Mouse (Mus musculus) stomach, embryonic 15.5 days (tissue): ENCODE measurements around the gene Gper1. TPM values are rescaled to one million over a fixed set of nuclear protein-coding genes. Genes with fewer than 3 reads are reported as not detected.

Experiments used
- ATAC-seq: fragments of 200-750 bp; cut with Nextera tagmentation; 2 replicates; pipeline ENCODE4 v1.8.0; 2017; ENCODE audit warnings: low read depth, moderate number of reproducible peaks, moderate TSS enrichment; ENCODE audit not compliant: insufficient read depth, low FRiP score
- H3K27ac ChIP-seq: fragments of 300-500 bp; sonication (generic); 2 replicates; pipeline ENCODE4 v1.5.1; 2015; ENCODE audit warnings: mild to moderate bottlenecking, inconsistent platforms
- H3K27me3 ChIP-seq: fragments of 300-500 bp; sonication (generic); replicated peaks from 2 replicates; pipeline ENCODE4 v1.6.1; 2015; ENCODE audit warnings: inconsistent platforms
- H3K36me3 ChIP-seq: fragments of 300-500 bp; sonication (generic); 2 replicates; pipeline ENCODE4 v1.6.1; 2015; ENCODE audit warnings: inconsistent platforms
- H3K4me1 ChIP-seq: fragments of 300-500 bp; sonication (generic); 2 replicates; pipeline ENCODE4 v1.6.1; 2015; ENCODE audit warnings: inconsistent platforms
- H3K4me2 ChIP-seq: fragments of 300-500 bp; sonication (generic); 2 replicates; pipeline ENCODE4 v1.6.1; 2015; ENCODE audit warnings: mild to moderate bottlenecking, inconsistent platforms
- H3K4me3 ChIP-seq: fragments of 300-500 bp; sonication (generic); replicated peaks from 2 replicates; pipeline ENCODE4 v1.5.1; 2015; ENCODE audit warnings: inconsistent platforms
- H3K9ac ChIP-seq: fragments of 300-500 bp; sonication (generic); 2 replicates; pipeline ENCODE4 v1.6.1; 2015; ENCODE audit warnings: inconsistent platforms
- H3K9me3 ChIP-seq: fragments of 300-500 bp; sonication (generic); 2 replicates; pipeline ENCODE4 v1.6.1; 2016; ENCODE audit warnings: inconsistent platforms
- WGBS: fragments of 180-500 bp; shearing (Covaris S2); methylation state at CpG from one replicate; pipeline ENCODE4 v1.1.7; 2015; 5-methylcytosine and 5-hydroxymethylcytosine counted together
- polyA plus RNA-seq: library from polyadenylated mRNA; unstranded; fragments of >200 nt; fragmentation: Nextera tagmentation; extraction: Ambion mirVana; gene quantifications from 2 replicates; pipeline ENCODE4 v1.2.1, GENCODE M21; 2015

The Gper1 gene
- polyA plus RNA-seq, 1 experiment from 2014 or later: 2.7 TPM

DNA sequence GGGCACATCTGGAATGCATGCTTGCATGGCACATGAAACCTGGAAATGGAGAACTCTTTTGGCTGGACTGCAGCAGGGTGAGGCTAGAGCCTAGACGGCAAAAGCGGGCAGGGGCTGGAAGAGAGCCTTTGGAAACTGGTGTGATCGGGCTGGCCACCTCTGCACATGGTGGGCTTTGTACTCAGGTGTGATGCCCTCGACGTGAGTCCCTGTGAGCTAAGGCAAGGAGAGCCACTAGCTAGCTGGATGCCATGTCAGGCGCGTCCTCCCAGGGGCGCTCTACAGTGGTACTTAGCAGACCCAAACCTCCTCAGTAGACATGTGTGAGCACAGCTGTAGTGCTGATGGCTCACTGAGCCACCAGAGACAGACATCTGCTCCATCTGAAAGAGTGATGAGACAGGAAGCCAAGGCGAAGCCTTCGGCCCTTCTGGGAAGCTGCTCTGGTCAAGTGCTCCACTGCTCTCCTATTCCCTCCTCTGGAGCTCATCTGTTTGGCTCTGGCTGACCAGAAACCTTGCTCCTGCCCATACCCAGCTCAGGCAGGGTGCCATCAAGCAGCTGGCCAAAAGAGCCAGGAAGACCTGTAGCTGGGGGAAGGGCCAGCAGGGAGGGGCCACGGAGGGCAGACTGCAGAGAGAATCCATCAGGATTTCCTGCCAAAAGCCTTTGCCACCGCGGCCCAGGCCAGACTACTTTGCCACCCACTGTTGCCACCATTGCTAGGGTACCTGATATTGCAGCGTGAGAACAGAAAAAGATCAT is 15.6 kb upstream of the Gper1 start:
- H3K4me3 ChIP-seq: no peak overlapping the region
- H3K9me3 ChIP-seq: no peaks in the 10 kb centered on the region
- 84% methylated on average over 14 of the region's 14 CpGs for WGBS
- no peak overlapping the region for H3K9ac ChIP-seq
- peaks cover 7% of the 10 kb centered on the region; the same call in 1 of the 2 replicates for H3K4me1 ChIP-seq
- H3K27me3 ChIP-seq: no peaks in the 10 kb centered on the region
- H3K27ac ChIP-seq: no peak overlapping the region
- no peak overlapping the region for H3K4me2 ChIP-seq
- no peak for ATAC-seq
- H3K36me3 ChIP-seq: no peaks in the 10 kb centered on the region

DNA sequence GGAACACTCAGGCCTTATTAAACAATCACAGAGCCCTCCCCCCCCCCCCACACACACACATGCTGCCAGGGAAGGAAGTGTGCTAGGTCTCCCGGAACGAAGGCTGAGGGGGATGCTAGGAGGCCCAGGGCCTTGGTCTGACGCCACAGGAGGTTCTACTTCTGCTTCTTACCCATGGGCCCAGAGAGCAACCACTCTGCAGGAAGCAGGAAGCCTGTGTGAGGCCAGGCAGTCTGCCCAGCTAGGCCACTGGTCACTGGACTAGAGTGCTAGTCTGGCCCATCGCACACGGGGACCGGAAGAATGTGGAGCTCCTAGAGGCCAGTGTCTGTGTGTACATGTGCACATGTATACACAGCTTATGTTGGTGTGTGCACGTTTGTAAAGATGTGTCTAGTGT is 14.4 kb upstream of the Gper1 start:
- Histone ChIP-seq H3K27ac (no peak overlapping the region), H3K9ac (no peak overlapping the region), H3K4me2 (no peak overlapping the region), H3K36me3 (no peaks in the 10 kb centered on the region), H3K27me3 (no peaks in the 10 kb centered on the region), H3K9me3 (no peaks in the 10 kb centered on the region), H3K4me3 (no peak overlapping the region), H3K4me1 (peaks cover 7% of the 10 kb centered on the region; the same call in 1 of the 2 replicates)
- ATAC-seq: no peak
- WGBS: 73% methylated on average over 7 of the region's 7 CpGs

DNA sequence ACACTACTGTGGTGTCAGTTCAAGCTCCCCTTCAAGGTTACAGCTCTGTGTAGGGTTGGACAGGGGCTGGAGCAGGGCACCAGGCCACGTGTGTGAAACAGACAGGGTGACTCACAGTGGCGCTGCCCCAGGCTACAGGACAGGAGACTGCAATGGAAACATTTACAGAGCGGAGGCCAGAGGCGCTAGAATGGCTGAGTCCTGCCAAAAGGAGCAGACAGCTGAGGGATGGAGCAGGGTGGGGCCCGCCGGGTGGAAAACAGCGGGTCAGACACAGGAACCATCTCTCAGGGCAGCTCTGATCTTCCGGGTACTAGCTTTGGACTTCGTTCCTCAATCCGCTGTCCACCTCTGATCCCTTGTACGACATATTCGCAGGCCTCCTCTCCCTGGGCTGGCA is 13.5 kb upstream of the Gper1 start:
- Histone ChIP-seq H3K4me2 (no peak overlapping the region), H3K27me3 (no peaks in the 10 kb centered on the region), H3K9ac (no peak overlapping the region), H3K27ac (peak overlapping the region; percentile 24; the same call in 1 of the 2 replicates), H3K9me3 (no peaks in the 10 kb centered on the region), H3K4me3 (no peak overlapping the region), H3K36me3 (no peaks in the 10 kb centered on the region), H3K4me1 (peaks cover 9% of the 10 kb centered on the region; the same call in 1 of the 2 replicates)
- 0 out of 2 replicates have a peak, but pooled peaks have one; percentile 47 for ATAC-seq
- WGBS: 63% methylated on average over 12 of the region's 12 CpGs

DNA sequence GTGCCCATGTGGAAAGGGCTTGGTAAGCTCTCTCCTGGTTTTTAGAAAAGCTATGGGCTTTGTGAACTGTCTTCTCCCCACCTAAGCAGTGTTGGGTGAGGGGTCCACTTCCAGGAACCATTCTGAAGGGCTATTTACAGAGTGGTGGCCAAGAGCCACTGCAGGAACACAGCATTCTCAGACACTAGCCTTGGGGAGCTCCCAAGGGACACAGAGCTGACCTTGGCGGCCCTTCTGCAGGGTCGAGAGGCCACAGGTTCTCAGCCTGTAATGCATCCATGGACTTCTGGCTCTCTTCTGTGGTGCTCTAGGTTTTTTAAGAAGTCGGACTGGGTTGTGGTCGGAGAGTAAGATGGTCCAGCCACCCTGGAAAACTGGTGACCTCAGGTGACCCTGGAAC is 12.9 kb upstream of the Gper1 start:
- ATAC-seq: no peak
- Histone ChIP-seq H3K4me3 (no peak overlapping the region), H3K9me3 (no peaks in the 10 kb centered on the region), H3K27ac (no peak overlapping the region), H3K9ac (no peak overlapping the region), H3K36me3 (no peaks in the 10 kb centered on the region), H3K4me1 (peaks cover 9% of the 10 kb centered on the region; the same call in 1 of the 2 replicates), H3K4me2 (no peak overlapping the region), H3K27me3 (no peaks in the 10 kb centered on the region)
- WGBS: 94% methylated on average over 4 of the region's 4 CpGs

DNA sequence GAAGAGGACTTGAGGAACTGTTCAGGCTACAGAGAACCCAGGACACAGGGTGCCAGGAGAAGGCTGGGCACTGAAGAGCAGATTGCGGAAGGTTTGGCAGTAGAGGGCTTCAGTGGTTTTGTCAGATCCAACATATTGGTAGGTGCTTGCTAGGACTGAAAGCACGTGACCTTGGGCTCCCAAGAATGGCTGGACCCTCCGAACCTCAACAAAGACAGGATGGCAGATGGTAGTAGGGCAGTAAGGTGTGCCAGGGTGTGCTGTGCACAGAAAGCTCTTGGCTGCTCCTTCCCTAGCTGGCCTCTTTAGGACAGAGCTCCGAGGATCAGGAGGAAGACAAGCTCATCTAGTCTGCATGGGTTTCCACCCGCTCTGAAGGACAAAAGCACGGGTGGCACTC is 11.8 kb upstream of the Gper1 start:
- H3K36me3 ChIP-seq: no peaks in the 10 kb centered on the region
- no peaks in the 10 kb centered on the region for H3K9me3 ChIP-seq
- H3K4me1 ChIP-seq: peaks cover 9% of the 10 kb centered on the region; the same call in 1 of the 2 replicates
- H3K4me3 ChIP-seq: no peak overlapping the region
- no peak for ATAC-seq
- 95% methylated on average over 6 of the region's 6 CpGs for WGBS
- no peaks in the 10 kb centered on the region for H3K27me3 ChIP-seq
- no peak overlapping the region for H3K9ac ChIP-seq
- no peak overlapping the region for H3K4me2 ChIP-seq
- no peak overlapping the region for H3K27ac ChIP-seq

DNA sequence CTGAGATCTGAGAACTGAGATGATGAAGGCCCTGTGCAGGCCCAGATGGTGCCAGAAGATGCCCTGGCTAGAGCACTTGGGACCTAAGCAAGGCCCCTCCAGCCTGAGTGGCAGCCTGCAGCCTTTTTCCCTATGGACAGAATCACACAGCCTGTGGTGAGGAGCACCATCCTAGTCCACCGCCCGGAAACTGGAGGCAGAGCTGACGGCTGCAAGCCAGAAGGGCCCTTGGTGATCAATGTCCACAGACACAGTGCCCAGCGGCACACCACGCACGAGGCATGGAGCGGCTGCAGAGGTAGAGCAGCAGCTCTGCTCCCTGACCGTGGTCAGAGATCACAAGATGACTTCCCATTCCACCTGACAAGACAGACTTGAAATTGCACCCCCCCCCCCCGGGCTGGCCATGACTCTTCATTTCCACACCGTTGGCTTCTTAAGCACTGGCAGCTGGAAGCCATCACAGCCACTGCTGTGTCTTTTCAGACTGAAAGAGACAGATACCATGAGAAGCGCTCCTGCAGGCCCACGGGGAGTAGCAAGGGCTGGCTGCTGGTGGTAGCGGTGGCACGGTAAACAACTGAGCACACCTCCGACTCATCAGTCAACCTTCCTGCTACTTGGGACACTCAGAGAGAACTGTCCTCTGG is 11.2 kb upstream of the Gper1 start:
- Histone ChIP-seq H3K9me3 (no peaks in the 10 kb centered on the region), H3K4me3 (no peak overlapping the region), H3K9ac (no peak overlapping the region), H3K27ac (no peak overlapping the region), H3K4me1 (peaks cover 9% of the 10 kb centered on the region; the same call in 1 of the 2 replicates), H3K27me3 (no peaks in the 10 kb centered on the region), H3K4me2 (no peak overlapping the region), H3K36me3 (no peaks in the 10 kb centered on the region)
- WGBS: 64% methylated on average over 15 of the region's 15 CpGs
- ATAC-seq: no peak

DNA sequence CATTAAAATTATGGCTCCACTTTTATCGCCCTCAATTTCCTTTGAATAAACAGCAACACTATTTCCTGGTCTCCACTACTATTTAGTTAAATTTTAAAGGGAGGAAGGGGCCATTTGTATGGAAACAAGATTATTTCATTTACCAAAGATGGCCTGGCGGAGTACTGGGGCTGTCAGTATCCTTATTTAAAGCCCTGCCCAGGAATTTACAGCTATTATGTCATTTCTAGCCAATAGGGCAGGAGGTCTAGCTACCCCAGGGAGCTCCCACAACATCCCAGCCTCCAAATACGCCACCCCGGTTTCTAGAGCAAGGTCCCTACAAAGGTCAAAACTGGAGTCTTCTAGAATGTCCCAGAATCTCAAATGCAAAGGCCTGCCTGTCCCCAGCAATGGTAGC is 9.4 kb upstream of the Gper1 start:
- Histone ChIP-seq H3K27me3 (no peaks in the 10 kb centered on the region), H3K9me3 (no peaks in the 10 kb centered on the region), H3K4me1 (peaks cover 10% of the 10 kb centered on the region; the same call in 1 of the 2 replicates), H3K9ac (no peak overlapping the region), H3K36me3 (no peaks in the 10 kb centered on the region), H3K27ac (no peak overlapping the region), H3K4me3 (no peak overlapping the region), H3K4me2 (no peak overlapping the region)
- WGBS: 67% methylated on average over 4 of the region's 4 CpGs
- ATAC-seq: no peak

DNA sequence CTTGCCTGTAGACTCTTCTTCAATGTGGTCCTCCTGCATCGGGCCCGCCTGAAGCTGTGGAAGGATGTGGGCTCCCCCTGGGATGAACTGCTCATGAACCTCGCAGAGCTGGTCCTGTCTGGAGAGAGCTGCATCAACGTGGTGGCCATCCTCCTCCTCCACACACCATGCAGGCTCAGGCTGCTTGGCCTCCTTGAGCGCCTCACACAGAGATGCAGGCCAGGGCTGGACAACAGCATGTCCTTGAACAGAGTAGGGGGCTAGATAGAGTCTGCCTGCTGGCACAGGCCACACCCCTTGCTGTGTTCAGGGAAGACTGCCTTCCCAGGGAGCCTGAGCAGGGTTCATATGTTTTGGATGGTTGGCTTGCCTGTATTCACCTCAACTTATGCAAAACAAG is 8.0 kb upstream of the Gper1 start:
- ATAC-seq: no peak
- 91% methylated on average over 5 of the region's 5 CpGs for WGBS
- H3K36me3 ChIP-seq: no peaks in the 10 kb centered on the region
- no peak overlapping the region for H3K4me3 ChIP-seq
- 0 out of 2 replicates have a peak, but pooled peaks cover 9% of the 10 kb centered on the region for H3K4me1 ChIP-seq
- H3K9ac ChIP-seq: no peak overlapping the region
- H3K27ac ChIP-seq: no peak overlapping the region
- H3K27me3 ChIP-seq: no peaks in the 10 kb centered on the region
- no peak overlapping the region for H3K4me2 ChIP-seq
- H3K9me3 ChIP-seq: no peaks in the 10 kb centered on the region

DNA sequence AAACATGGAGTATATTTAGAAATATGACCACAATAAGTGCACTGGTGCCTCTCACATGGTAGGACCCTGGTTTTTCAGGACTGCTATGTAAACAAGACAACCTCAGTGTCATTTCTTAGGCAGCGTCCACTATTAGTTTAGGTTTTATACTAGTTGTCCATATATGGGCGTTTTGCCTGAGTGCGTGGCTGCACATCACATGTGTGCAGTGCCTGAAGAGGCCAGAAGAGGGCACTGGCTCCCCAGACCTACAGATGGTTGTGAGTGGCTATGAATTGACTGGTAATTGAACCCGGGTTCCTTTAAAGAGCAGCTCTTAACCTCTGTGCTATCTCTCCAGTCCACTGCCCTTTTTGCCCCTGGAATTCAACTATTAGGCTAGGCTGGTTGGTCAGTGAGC is 6.0 kb upstream of the Gper1 start:
- no peak overlapping the region for H3K27ac ChIP-seq
- H3K4me3 ChIP-seq: no peak overlapping the region
- no peaks in the 10 kb centered on the region for H3K9me3 ChIP-seq
- H3K4me2 ChIP-seq: no peak overlapping the region
- H3K36me3 ChIP-seq: no peaks in the 10 kb centered on the region
- no peaks in the 10 kb centered on the region for H3K27me3 ChIP-seq
- 90% methylated on average over 4 of the region's 4 CpGs for WGBS
- no peak overlapping the region for H3K9ac ChIP-seq
- ATAC-seq: no peak
- 0 out of 2 replicates have a peak, but pooled peaks cover 9% of the 10 kb centered on the region for H3K4me1 ChIP-seq

DNA sequence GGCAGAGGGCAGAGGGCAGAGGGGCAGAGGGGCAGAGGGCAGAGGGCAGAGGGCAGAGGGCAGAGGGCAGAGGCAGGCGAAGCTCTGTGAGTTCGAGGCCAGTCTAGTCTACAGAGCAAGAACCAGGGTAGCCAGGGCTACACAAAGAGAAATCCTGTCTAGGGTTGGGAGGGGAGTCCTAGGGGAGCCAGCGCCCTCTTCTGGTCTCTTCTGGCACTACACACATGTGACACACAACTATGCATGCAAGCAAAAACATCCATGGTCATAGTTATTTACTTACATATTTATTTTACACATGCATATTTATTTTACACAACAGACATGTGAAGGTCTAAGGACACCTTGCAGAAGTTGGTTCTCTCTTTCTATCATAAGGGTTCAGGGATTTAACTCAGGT is 5.5 kb upstream of the Gper1 start:
- no peak overlapping the region for H3K4me3 ChIP-seq
- H3K27me3 ChIP-seq: no peaks in the 10 kb centered on the region
- H3K36me3 ChIP-seq: no peaks in the 10 kb centered on the region
- no peak for ATAC-seq
- H3K9ac ChIP-seq: no peak overlapping the region
- 0 out of 2 replicates have a peak, but pooled peaks cover 9% of the 10 kb centered on the region for H3K4me1 ChIP-seq
- WGBS: 85% methylated on average over 3 of the region's 3 CpGs
- H3K9me3 ChIP-seq: no peaks in the 10 kb centered on the region
- no peak overlapping the region for H3K27ac ChIP-seq
- no peak overlapping the region for H3K4me2 ChIP-seq

DNA sequence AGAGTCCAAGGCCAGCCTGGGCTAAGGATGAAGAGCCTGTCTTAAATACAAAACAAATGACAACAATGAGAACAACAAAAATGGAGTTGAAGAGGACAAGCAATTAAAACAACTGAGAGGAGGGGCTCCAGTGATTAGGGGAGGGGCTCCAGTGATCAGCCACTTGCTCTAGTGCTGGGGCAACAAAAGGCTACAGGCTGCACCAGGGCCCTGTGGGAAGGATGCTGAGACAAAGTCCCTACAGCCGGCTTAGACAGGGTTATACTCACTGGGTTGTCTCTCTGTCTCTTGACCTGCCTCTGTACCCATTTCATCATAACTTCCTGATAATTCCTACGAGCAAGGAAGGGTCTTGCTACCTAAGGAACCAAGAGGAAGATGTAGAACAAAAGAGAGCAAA is 4.8 kb upstream of the Gper1 start:
- 68% methylated on average over 2 of the region's 2 CpGs for WGBS
- Histone ChIP-seq H3K9me3 (no peaks in the 10 kb centered on the region), H3K4me3 (no peak overlapping the region), H3K36me3 (no peaks in the 10 kb centered on the region), H3K27ac (no peak overlapping the region), H3K27me3 (no peaks in the 10 kb centered on the region), H3K4me1 (peaks cover 11% of the 10 kb centered on the region), H3K4me2 (no peak overlapping the region), H3K9ac (no peak overlapping the region)
- ATAC-seq: no peak

DNA sequence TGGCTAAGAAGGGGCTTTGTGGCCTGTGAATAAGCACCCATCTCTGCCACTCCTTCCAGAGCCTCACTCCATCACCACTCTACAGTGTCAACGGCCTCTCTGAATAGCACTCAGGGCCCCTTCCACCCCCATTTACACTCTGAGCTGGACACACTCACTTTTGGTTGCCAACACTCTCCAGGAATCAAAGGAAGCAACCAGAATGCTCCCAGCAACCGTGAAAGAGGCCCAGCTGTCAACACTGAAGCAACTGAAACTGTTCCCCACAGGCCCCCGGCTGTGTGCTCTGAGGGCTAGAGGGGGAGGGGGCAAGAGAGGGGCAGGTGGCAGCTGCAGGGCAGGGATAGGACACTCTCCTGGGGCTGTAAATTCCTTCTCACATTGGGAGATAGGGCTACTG is 4.3 kb upstream of the Gper1 start:
- no peak overlapping the region for H3K4me2 ChIP-seq
- H3K4me3 ChIP-seq: no peak overlapping the region
- 27% methylated on average over 3 of the region's 3 CpGs for WGBS
- ATAC-seq: no peak
- no peak overlapping the region for H3K27ac ChIP-seq
- H3K27me3 ChIP-seq: no peaks in the 10 kb centered on the region
- peaks cover 14% of the 10 kb centered on the region for H3K4me1 ChIP-seq
- H3K9me3 ChIP-seq: no peaks in the 10 kb centered on the region
- H3K36me3 ChIP-seq: no peaks in the 10 kb centered on the region
- H3K9ac ChIP-seq: no peak overlapping the region
